Mouse (Mus musculus): ENCODE data around the gene Wasf2.

Gene Wasf2

GRCm38 (mm10) chr4:133127079-133127478 lies 3.2 kb upstream of the Wasf2 start:
- no peak for DNase-seq (ENCODE audit: low spot score in 2 of 2)

- no peak for DNase-seq (ENCODE audit: low spot score in 2 of 2)
Observed at GRCm38 (mm10) chr4:133127894-133128293, 2.4 kb upstream of the Wasf2 start.

- no peak for DNase-seq (ENCODE audit: low spot score in 2 of 2)
Observed at GRCm38 (mm10) chr4:133129391-133129790, 914 bp upstream of the Wasf2 start.

GRCm38 (mm10) chr4:133130890-133131741 lies 811 bp downstream of the Wasf2 start:
- DNase-seq (ENCODE audit: low spot score in 2 of 2): peak; percentile 19 to 27

GRCm38 (mm10) chr4:133132027-133132426 lies 1.7 kb downstream of the Wasf2 start:
- no peak for DNase-seq (ENCODE audit: low spot score in 2 of 2)

- DNase-seq (ENCODE audit: low spot score in 2 of 2): no peak
Observed at GRCm38 (mm10) chr4:133136946-133137345, 6.6 kb downstream of the Wasf2 start.

- no peak for DNase-seq (ENCODE audit: low spot score in 2 of 2)
Observed at GRCm38 (mm10) chr4:133138971-133139370, 8.7 kb downstream of the Wasf2 start.

- no peak for DNase-seq (ENCODE audit: low spot score in 2 of 2)
Observed at GRCm38 (mm10) chr4:133155006-133155405, 24.7 kb downstream of the Wasf2 start.

GRCm38 (mm10) chr4:133155726-133156125 lies 25.4 kb downstream of the Wasf2 start:
- DNase-seq (ENCODE audit: low spot score in 2 of 2): no peak

- no peak for DNase-seq (ENCODE audit: low spot score in 2 of 2)
Observed at GRCm38 (mm10) chr4:133156422-133156821, 26.1 kb downstream of the Wasf2 start.

- no peak for DNase-seq (ENCODE audit: low spot score in 2 of 2)
Observed at GRCm38 (mm10) chr4:133156831-133157230, 26.5 kb downstream of the Wasf2 start.

- DNase-seq (ENCODE audit: low spot score in 2 of 2): peak in 1 of 2 experiments; percentile 28
Observed at GRCm38 (mm10) chr4:133159127-133159526, 28.8 kb downstream of the Wasf2 start.

GRCm38 (mm10) chr4:133159646-133160045 lies 29.3 kb downstream of the Wasf2 start:
- DNase-seq (ENCODE audit: low spot score in 2 of 2): peak in 1 of 2 experiments; percentile 31

- DNase-seq (ENCODE audit: low spot score in 2 of 2): no peak
Observed at GRCm38 (mm10) chr4:133160211-133160610, 29.9 kb downstream of the Wasf2 start.

- DNase-seq (ENCODE audit: low spot score in 2 of 2): no peak
Observed at GRCm38 (mm10) chr4:133160821-133161220, 30.5 kb downstream of the Wasf2 start.

GRCm38 (mm10) chr4:133162196-133162595 lies 31.9 kb downstream of the Wasf2 start:
- no peak for DNase-seq (ENCODE audit: low spot score in 2 of 2)

- no peak for DNase-seq (ENCODE audit: low spot score in 2 of 2)
Observed at GRCm38 (mm10) chr4:133166773-133167172, 36.5 kb downstream of the Wasf2 start.

- DNase-seq (ENCODE audit: low spot score in 2 of 2): peak in 1 of 2 experiments; percentile 28
Observed at GRCm38 (mm10) chr4:133169237-133170055, 39.1 kb downstream of the Wasf2 start.

GRCm38 (mm10) chr4:133170056-133170524 lies 39.8 kb downstream of the Wasf2 start:
- peak in 1 of 2 experiments; percentile 29 for DNase-seq (ENCODE audit: low spot score in 2 of 2)

GRCm38 (mm10) chr4:133170616-133171015 lies 40.3 kb downstream of the Wasf2 start:
- no peak for DNase-seq (ENCODE audit: low spot score in 2 of 2)

GRCm38 (mm10) chr4:133172451-133172850 lies 42.1 kb downstream of the Wasf2 start:
- no peak for DNase-seq (ENCODE audit: low spot score in 2 of 2)

- no peak for DNase-seq (ENCODE audit: low spot score in 2 of 2)
Observed at GRCm38 (mm10) chr4:133174361-133174760, 44.1 kb downstream of the Wasf2 start.
